Mouse (Mus musculus) MEL (cell line): Measurements from ENCODE around the gene Nsmce3.

Source experiments
- ELF1 ChIP-seq: IDR thresholded peaks from 2 replicates; pipeline ENCODE4 v1.6.1; 2014; ENCODE audit warnings: low read depth, mild to moderate bottlenecking, inconsistent platforms, low read length, improper control_type of control experiment, moderate library complexity
- EP300 ChIP-seq, 2 experiments: IDR thresholded peaks; 2 replicates each; pipeline ENCODE4 v1.6.1; 2011; ENCODE audit warnings: improper control_type of control experiment in 2 of 2, low read length in 2 of 2, low read depth in 1 of 2, mild to moderate bottlenecking in 1 of 2
- GATA1 ChIP-seq: IDR thresholded peaks from 2 replicates; pipeline ENCODE4 v1.6.1; 2011; ENCODE audit warnings: low read depth, low read length, improper control_type of control experiment
- POLR2A ChIP-seq, 2 experiments: IDR thresholded peaks; 2 replicates each; pipeline ENCODE4 v1.6.1; 2011 to 2012; ENCODE audit warnings: low read length in 2 of 2, mild to moderate bottlenecking in 2 of 2, control low read depth in 1 of 2, improper control_type of control experiment in 1 of 2, low read depth in 1 of 2, moderate library complexity in 1 of 2; ENCODE audit not compliant: control insufficient read depth in 1 of 2, insufficient read depth in 1 of 2, poor library complexity in 1 of 2
- USF1 ChIP-seq: IDR thresholded peaks from 2 replicates; pipeline ENCODE4 v1.6.1; 2014; ENCODE audit warnings: low read depth, mild to moderate bottlenecking, inconsistent platforms, low read length, improper control_type of control experiment, moderate library complexity

DNA sequence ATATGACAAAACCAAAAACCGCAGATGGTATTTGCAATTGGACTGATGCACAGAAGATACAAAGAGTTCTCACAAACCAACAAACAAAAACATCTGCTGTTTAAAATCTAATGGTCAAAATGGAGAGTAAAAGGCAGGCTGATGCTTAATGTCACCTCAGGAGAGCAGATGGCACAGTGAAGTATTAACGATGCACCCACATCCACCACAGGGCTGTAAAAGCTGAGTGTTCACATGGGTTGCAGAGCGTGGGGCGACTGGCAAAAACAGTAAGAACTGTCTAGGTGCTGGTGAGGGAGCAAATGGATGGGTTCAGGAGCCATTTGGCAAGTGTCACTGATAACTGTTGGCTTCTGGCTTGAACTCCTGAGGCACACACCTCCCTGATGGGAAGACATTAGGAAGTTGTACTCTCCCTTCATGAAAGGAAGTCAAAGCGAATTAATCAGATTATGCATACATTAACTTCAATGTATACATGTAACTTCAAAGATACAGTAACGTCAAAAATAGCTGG, 3.2 kb downstream of the Nsmce3 start:
- TF ChIP-seq GATA1 (no peak), ELF1 (no peak), POLR2A (IDR thresholded peaks at IDR 0.05; ENCODE audit: control insufficient read depth in 1 of 2, insufficient read depth in 1 of 2, low read depth in 1 of 2, low read length in 2 of 2, poor library complexity in 1 of 2) (no peak), EP300 (IDR thresholded peaks at IDR 0.05; ENCODE audit: low read depth in 1 of 2, low read length in 2 of 2) (no peak), USF1 (no peak)
